Mouse (Mus musculus): ENCODE measurements around the gene Samt2. TPM values are rescaled to one million over a fixed set of nuclear protein-coding genes. Genes with fewer than 3 reads are reported as not detected.

The Samt2 gene
- polyA plus RNA-seq (2017; shearing (Covaris generic)): not detected

GRCm38 (mm10) chrX:154579260-154579659 is at the start of gene Samt2:
Samt2 (minus strand) TSS chrX:154579360.

Other genes starting within 250 kb of the Samt2 start
- not detected for gene 4930524N10Rik, start 236.0 kb downstream of the Samt2 start, polyA plus RNA-seq (2017; shearing (Covaris generic))
- not detected for gene Samt4, start 97.4 kb downstream of the Samt2 start, polyA plus RNA-seq (2017; shearing (Covaris generic))

Measured in inflammation-experienced regulatory T-cells (primary cell).